Mouse (Mus musculus): ENCODE results near the gene Hist4h4. TPM values are rescaled to one million over a fixed set of nuclear protein-coding genes. Genes with fewer than 3 reads are reported as not detected.

The Hist4h4 gene
- total RNA-seq, 1 experiment from 2014 or later = 14.3 TPM

DNA sequence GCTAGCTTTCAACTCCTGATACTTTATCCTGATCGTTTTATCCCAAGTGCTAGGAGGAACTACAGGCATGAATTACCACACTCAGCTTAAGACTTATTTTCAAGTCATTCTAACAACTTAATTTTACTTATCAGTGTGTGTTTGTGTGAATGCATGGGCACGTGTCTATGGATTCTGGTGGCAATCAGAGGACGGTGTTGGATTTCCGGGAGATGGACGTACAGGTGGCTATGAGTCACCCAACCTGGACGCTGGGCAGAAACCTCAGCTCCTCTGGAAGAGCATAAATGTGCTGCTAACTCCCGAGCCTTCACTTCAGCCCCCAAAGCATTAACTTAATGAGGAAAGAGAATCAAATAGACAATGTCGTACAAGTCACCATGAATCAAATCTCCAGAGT, 20.8 kb upstream of the Hist4h4 start:
- no peak for ATAC-seq (replicated peaks in 1 of 2; ENCODE audit: insufficient read depth in 1 of 2, low FRiP score in 2 of 2, low TSS enrichment in 1 of 2, low read depth in 1 of 2, poor library complexity in 2 of 2, severe bottlenecking in 2 of 2)

DNA sequence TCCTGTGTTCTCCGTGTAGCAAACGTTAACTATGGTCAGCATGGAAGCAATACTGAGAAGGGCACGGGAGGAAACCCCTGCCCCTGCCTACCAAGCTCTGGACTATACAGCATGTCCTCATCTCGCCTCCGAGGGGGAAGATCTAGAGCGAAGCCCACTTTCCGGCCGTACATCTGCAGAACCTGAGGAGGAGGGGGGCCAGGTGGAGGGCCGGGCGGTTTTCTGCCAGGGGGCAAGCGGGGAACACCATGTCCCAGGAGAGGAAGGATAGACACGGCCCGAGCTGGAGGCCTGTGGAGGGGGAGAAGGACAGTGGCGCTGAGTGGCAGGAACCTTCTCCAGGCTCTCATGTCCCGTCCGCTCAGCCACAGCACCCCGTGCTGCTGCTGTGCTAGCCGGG, 16.9 kb upstream of the Hist4h4 start:
- no peak for ATAC-seq (replicated peaks in 1 of 2; ENCODE audit: insufficient read depth in 1 of 2, low FRiP score in 2 of 2, low TSS enrichment in 1 of 2, low read depth in 1 of 2, poor library complexity in 2 of 2, severe bottlenecking in 2 of 2)

DNA sequence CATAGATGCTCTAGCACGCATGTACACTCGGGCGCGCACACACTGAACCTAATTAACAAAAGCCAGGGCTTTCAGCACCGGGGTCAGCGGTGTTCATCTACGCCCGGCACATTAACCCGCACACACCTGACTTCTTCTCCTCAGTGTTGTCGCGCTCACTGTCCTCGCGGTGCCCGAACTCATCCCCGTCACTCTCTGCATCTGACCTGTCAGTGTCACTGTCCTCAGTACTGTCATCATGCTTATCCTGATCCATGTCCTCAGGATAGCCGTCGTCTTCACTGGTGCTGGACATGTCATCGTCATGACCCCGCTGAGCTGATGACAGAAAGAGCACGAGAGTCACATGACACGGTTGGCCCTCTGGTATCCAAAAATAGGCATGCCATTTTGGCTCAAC, 16.2 kb upstream of the Hist4h4 start:
- ATAC-seq (replicated peaks in 1 of 2; ENCODE audit: insufficient read depth in 1 of 2, low FRiP score in 2 of 2, low TSS enrichment in 1 of 2, low read depth in 1 of 2, poor library complexity in 2 of 2, severe bottlenecking in 2 of 2) = no peak

DNA sequence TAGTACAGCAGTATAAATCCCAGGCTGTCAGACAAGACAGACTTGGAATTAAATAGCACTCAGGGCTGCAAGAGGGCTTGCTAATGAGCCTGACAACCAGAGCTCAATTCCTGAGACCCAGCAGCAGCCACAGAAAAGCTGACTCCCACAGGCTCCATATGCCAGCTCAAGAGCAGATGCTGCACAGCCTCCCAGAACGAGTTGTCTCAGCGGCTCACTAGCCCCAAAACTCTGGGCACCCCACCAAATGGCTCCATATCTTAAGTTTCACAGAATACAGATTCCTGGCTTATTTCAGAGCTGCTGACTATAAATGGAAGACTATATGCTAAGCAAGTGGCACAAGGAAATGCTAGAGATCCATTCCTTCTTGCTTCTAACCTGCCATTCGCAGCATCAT, 13.3 kb upstream of the Hist4h4 start:
- no peak for ATAC-seq (replicated peaks in 1 of 2; ENCODE audit: insufficient read depth in 1 of 2, low FRiP score in 2 of 2, low TSS enrichment in 1 of 2, low read depth in 1 of 2, poor library complexity in 2 of 2, severe bottlenecking in 2 of 2)

DNA sequence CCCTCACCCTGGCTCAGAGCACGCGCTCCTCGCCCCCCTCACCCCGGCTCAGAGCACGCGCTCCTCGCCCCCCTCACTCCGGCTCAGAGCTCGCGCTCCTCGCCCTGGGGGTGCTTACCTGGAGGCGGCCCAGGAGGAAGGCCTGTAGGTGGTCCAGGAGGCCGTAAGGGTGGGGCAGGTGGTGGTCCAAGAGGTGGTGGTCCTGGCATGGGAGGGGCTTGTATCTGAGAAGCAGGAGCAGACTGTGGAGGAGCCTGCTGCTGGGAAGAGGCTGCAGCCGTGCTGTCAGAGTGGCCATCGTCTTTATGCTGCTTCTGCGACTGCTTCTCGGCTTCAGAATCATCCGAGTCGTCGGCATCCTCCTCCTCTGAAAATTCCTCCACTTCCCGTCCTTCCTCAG, 12.6 kb upstream of the Hist4h4 start:
- ATAC-seq (replicated peaks in 1 of 2; ENCODE audit: insufficient read depth in 1 of 2, low FRiP score in 2 of 2, low TSS enrichment in 1 of 2, low read depth in 1 of 2, poor library complexity in 2 of 2, severe bottlenecking in 2 of 2) = no peak

DNA sequence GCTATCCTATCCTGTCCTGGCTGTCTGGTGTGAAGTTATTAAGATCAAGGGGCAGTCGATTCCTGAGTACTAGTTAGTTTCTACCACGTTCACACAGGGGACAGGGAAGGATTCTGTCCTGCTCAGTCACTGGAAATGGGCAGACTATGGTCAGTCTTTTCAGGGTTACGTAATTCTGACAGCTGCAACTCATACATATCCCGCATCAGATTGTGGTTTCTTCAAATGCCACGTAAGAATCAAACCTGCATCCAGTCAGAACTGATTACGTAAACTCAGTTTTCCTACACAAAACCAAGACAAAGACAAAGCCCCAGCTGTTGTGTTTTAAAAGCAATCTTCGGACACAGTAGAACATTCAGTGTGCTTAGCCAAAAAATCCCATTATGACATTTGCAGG, 11.2 kb upstream of the Hist4h4 start:
- ATAC-seq (replicated peaks in 1 of 2; ENCODE audit: insufficient read depth in 1 of 2, low FRiP score in 2 of 2, low TSS enrichment in 1 of 2, low read depth in 1 of 2, poor library complexity in 2 of 2, severe bottlenecking in 2 of 2) = no peak

DNA sequence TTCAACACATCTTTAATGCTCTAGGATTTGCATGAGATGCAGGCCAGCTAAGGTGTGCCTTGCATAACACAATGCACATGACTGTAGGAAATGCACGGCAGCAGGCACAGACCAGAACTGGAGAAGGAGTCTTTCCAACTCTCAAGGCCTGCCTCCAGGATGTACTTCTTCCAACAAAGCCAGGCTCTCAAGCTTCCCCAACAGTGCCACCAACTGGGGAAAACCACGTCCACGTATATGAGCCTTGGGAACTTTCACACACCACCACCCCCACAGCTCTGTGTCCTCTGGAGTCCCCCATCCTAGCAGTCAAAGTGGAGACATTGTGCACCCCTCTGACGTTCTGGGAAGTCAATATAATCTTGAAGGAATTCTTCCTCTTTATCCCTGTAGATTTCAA, 8.9 kb upstream of the Hist4h4 start:
- no peak for ATAC-seq (replicated peaks in 1 of 2; ENCODE audit: insufficient read depth in 1 of 2, low FRiP score in 2 of 2, low TSS enrichment in 1 of 2, low read depth in 1 of 2, poor library complexity in 2 of 2, severe bottlenecking in 2 of 2)

DNA sequence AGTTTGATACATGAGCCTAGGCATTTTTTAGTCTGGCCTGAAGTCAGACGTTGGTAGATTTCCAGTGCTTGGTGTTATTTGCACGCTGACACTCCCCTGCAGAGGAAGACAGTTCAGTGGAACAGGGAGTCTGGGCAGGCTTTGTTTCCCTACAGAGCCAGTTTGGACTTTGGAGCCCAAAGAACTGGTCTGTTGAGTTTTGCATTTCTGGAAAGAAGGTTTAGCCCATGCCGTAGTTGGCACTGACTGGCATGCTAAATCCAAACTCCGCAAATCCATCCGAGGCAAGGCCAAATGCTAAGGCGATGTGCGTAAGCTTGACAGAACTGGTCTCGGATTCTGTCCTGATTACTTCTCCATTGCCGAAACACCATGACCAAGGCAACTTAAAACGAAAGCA, 7.0 kb upstream of the Hist4h4 start:
- no peak for ATAC-seq (replicated peaks in 1 of 2; ENCODE audit: insufficient read depth in 1 of 2, low FRiP score in 2 of 2, low TSS enrichment in 1 of 2, low read depth in 1 of 2, poor library complexity in 2 of 2, severe bottlenecking in 2 of 2)

DNA sequence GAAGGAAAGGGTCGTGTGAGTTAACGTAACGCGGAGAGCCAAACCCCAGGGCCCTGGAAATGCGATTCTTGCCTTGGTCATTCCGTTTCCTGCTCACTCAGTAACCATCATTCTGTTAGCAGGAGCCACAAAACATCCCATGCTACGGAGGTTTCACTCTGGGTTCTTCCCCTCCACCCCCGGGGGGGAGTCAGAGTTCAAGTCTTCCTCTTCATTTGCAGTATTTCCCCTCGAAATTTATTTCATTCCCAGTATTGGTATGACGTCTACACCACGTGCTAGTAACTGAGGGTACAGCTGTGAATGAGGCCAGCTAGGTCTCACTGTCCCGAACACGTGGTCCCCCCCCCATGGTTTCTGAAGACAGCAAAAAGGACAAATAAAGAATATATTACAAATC, 5.5 kb upstream of the Hist4h4 start:
- no peak for ATAC-seq (replicated peaks in 1 of 2; ENCODE audit: insufficient read depth in 1 of 2, low FRiP score in 2 of 2, low TSS enrichment in 1 of 2, low read depth in 1 of 2, poor library complexity in 2 of 2, severe bottlenecking in 2 of 2)

DNA sequence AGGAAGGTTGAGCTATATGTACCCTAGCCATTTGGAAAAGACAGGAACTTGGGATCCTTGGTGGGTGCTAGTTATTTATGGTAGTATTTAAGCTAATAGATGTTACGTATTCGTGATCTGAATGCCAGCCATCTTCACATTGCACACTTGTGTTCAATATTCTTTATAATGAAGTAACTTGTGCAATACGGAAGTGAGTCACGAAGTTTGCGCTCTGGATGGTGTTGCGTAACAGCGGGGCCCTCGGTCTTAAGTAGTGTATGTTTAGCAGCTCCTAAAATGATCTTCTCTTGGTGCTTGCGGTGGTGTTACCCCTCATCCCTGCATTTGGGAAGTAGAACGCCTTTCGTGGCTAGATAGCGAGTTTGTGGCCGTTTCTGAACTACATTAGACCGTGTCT, 4.9 kb upstream of the Hist4h4 start:
- ATAC-seq (replicated peaks in 1 of 2; ENCODE audit: insufficient read depth in 1 of 2, low FRiP score in 2 of 2, low TSS enrichment in 1 of 2, low read depth in 1 of 2, poor library complexity in 2 of 2, severe bottlenecking in 2 of 2) = peak; percentile 34 to 46

DNA sequence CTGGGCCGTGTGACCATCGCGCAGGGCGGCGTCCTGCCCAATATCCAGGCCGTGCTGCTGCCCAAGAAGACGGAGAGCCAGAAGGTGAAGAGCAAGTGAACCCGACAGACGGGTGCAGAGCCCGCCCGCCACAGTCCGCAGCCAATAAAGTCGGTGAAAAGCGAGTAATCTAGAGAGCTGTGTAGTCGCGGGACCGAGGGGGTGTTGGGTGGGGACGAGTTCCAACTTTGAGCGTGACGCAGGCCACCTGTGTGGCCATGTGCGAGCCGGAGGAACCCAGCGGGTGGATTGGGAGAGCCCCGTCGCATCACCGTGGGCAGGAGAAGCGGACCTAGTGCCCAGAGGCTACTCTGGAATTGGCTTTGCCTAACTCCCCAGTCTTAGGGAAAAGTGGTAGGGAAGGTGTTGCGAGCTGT, 4.4 kb upstream of the Hist4h4 start:
- peak in 1 of 2 experiments; percentile 15; a peak in 2 of 4 replicates for ATAC-seq (replicated peaks in 1 of 2; ENCODE audit: insufficient read depth in 1 of 2, low FRiP score in 2 of 2, low TSS enrichment in 1 of 2, low read depth in 1 of 2, poor library complexity in 2 of 2, severe bottlenecking in 2 of 2)

DNA sequence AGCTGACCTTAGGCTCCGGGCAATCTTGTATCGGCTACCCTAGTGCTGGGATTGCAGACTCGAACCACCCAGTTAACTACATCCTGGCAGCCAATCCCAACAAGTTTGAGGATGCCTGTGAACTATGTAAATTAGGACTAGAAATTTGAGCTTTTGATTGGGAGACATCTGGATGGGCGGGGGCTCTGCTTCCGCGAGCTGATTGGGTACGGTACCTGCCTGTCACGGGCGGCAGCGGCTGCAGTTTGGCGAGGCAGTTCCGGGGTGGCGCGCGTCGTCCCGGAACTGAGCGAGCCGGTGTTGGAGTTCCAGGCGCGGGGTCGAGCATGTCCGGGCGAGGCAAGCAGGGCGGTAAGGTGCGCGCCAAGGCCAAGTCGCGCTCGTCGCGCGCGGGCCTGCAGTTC, 3.8 kb upstream of the Hist4h4 start, which contains the start of gene H2afj:
TSS of gene H2afj (plus strand) at position 231 of the 404 bp plus-strand sequence.
- ATAC-seq (replicated peaks in 1 of 2; ENCODE audit: insufficient read depth in 1 of 2, low FRiP score in 2 of 2, low TSS enrichment in 1 of 2, low read depth in 1 of 2, poor library complexity in 2 of 2, severe bottlenecking in 2 of 2) = peak; percentile 71 to 75

DNA sequence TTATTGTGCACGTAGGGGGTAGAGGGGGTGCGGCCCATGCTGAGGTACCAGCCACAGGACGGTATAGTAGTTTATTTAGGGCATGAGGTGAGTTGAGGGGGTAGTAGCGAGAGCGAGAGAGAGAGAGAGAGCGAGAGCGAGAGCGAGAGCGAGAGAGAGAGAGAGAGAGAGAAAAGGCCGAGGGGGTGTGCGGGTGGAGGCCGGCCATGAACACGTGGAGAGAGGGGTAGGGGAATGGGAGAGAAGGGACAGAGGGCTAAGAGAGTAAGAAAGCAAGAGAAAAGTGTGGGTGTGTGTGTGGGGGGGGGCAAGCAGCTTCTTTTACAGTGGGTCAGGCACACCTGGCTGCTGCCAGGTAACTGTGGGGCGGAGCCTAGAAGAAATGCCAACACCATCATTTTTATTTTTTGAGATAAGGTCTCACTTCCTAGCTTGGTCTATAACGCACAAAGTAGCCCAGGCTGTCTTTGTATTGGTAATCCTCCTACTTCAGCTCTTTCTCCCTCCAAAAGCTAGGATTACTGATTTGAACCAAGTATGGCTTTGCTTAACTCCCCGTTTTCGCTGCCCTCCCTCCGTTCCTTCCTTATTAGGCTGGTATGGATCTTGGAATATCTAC, 3.3 kb upstream of the Hist4h4 start:
- no peak for ATAC-seq (replicated peaks in 1 of 2; ENCODE audit: insufficient read depth in 1 of 2, low FRiP score in 2 of 2, low TSS enrichment in 1 of 2, low read depth in 1 of 2, poor library complexity in 2 of 2, severe bottlenecking in 2 of 2)

DNA sequence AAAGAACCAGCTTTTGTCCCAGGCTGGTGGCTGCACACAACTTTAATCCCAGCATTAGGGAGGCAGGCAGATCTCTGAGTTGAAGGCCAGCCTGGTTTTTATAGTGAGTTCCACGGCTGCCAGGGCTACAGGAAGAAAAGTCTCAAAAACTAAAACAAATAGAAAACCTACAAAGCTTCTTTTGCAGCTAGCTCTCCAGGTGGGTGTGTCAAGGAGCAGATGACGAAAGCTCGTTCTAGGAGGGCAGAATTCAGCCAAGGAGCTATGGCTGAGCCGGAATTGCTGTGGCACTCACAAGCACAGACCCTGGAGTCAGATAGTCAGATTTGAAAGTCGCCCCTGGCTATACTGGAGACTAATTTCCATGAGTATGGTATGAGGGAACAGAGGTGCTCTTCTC, 2.6 kb upstream of the Hist4h4 start:
- ATAC-seq (replicated peaks in 1 of 2; ENCODE audit: insufficient read depth in 1 of 2, low FRiP score in 2 of 2, low TSS enrichment in 1 of 2, low read depth in 1 of 2, poor library complexity in 2 of 2, severe bottlenecking in 2 of 2) = no peak

DNA sequence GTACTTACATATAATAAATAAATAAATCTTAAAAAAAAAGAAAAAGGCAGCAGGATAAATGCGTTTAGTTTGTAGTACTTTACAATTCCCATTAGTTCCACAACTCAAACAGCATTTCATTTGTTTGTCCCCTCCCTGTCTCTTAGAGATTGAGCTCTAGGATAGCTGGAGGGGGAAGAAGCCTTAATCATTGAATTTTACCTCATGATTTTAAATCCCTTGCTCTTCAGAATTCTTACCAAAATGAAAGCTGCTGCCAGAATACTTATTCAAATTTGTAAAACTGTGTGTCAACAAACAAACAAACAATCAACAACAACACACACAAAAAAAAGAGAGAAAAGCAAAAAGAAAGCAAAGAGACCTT, 1.2 kb upstream of the Hist4h4 start:
- no peak for ATAC-seq (replicated peaks in 1 of 2; ENCODE audit: insufficient read depth in 1 of 2, low FRiP score in 2 of 2, low TSS enrichment in 1 of 2, low read depth in 1 of 2, poor library complexity in 2 of 2, severe bottlenecking in 2 of 2)

DNA sequence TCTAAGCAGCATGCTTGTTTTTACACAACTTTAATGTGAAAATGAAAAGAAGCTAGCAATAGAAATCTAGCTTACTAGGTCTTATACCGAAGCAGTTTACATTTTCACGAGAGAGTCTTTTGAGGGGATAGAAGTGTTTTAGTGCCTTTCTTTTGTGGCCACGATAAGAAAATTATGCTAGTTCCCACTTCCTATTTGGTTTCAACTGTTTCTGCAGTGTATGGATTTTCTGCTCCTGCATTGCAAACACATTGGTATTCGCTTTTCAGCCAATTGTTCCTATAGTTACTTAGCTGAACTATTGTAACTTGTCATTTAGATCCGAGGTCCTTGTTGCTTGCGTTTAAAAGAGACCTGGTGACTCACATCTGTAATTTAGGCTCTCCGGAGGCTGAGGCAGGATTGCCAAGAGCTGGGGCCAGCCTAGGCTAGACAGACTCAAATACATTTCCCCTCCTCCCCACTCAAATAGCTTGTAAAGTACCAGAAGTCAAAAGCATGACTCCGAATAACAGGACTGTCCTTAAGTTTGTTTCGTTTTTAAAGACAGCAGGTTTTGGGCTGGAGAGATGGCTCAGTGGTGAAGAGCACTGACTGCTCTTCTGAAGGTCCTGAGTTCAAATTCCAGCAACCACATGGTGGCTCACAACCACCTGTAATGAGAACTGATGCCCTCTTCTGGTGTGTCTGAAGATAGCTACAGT, 642 bp upstream of the Hist4h4 start:
- no peak for ATAC-seq (replicated peaks in 1 of 2; ENCODE audit: insufficient read depth in 1 of 2, low FRiP score in 2 of 2, low TSS enrichment in 1 of 2, low read depth in 1 of 2, poor library complexity in 2 of 2, severe bottlenecking in 2 of 2)

DNA sequence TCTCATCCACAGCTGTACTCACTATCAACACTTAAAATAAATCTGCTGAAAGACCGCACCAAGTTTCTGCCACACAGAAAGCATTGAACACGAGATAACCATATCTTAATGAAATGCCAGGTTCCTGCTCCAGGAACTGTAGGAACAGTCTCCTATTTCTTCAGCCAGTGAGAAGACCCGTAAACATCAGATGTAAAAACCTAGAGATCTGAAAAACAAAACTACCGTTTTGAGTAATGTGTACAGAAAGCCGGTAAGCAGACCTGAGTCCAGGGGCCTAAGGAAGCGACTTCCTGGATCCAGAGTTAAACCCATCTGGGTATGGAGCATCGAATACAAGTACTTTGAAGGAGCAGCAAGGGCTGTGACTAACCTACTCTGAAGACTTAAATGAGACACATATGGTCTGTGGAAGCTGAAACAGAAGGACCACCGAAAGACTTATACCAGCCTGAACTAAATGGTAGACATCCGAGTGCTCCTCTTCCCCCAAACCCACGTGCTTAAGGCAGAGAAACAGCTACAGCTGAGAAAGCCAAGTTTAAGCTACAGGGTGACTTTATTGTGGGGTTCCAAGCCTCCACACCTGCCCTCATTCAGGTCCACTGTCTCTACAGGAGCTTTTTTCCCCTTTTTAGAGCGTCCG, 999 bp downstream of the Hist4h4 start:
- ATAC-seq (replicated peaks in 1 of 2; ENCODE audit: insufficient read depth in 1 of 2, low FRiP score in 2 of 2, low TSS enrichment in 1 of 2, low read depth in 1 of 2, poor library complexity in 2 of 2, severe bottlenecking in 2 of 2) = no peak; a peak in 1 of 4 replicates

DNA sequence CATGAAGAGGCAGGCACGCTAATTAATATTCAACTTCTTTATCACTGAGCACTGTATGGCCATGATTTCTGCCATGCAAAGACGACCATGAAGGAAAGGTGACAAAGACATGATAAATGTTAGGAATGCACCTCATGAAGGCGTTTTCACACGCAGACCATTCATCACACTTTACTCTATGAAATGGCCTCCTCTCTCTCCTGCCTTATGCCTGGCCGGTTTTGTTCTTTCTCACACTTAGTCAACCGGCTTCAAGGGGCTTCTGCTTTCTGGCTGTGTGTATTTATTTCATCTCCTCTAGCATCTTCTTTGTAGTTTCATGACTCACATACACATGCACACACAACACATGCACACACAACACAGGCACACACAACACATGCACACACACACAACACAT, 2.9 kb downstream of the Hist4h4 start:
- no peak for ATAC-seq (replicated peaks in 1 of 2; ENCODE audit: insufficient read depth in 1 of 2, low FRiP score in 2 of 2, low TSS enrichment in 1 of 2, low read depth in 1 of 2, poor library complexity in 2 of 2, severe bottlenecking in 2 of 2)

DNA sequence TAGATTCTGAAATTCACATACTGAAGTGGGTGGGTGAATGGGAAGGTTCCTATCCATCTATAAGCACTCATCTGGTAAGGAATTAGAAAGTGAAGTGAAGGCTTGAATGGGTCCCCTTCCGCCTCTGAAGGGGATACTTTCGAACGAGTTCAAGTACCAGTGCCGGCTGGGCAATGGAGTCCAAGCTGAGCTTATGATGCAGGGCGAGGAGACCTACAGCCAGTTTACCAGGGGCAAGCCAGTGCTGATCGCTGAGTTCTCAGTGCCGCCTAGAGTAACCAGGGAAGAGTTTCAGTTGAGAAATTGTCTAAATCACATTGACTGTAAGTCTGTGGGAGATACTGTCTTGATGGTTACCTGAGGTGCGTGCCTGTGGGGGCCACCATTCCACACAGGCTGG, 3.5 kb downstream of the Hist4h4 start:
- ATAC-seq (replicated peaks in 1 of 2; ENCODE audit: insufficient read depth in 1 of 2, low FRiP score in 2 of 2, low TSS enrichment in 1 of 2, low read depth in 1 of 2, poor library complexity in 2 of 2, severe bottlenecking in 2 of 2) = no peak

Measured in hematopoietic stem cell, adult 5-6 weeks (primary cell).